Mouse (Mus musculus): ENCODE data around the gene Axl.
A peak's percentile ranks its signal among the peaks of the same experiment; 100 is the strongest.

Gene Axl

DNA sequence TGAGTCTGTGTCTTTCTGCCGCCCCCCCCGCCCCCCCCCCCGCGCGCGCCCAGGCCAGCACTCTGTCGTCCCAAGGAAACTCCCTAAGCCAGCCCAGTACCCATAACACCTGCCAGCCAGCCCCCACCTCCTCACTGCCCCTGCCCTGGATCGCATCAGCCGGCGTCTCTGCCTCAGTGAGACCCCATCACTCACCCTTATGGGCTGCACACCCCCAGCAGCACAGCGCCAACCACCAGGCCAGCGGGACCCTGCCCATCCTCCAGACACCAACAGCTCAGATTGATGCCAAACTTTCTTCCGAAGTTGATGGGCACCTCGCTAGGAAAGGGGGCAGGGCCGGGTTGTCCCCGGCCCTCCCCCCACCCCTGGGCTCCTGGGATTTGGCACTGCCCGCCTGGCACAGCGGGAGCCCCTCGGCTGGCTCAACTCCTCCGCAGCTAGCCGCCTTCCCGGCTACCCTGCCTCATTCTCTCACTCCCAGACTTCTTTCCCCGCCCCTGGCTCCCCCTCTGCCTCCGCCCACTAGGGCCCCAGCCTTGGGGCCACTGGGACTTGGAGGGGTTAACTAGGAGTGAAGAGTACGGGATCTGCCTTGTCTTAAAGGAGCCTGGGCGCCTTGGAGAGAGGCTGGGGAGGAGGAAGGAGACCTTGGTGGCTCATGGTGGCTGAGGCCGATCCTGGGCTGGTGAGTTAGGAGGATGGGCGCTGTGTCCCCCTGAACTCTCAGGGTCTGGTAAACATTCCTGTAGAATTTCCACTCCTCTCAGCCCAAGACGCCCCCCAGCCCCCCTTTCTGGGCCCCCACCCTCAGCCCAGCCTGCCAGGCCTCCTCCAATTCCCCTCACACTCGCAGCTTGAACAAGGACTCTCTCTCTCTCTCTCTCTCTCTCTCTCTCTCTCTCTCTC lies at the start of gene Axl:
Gene Axl, minus strand, starts transcription at position 486 of the 909 bp plus-strand sequence.
- peak; percentile 61 for DNase-seq

DNA sequence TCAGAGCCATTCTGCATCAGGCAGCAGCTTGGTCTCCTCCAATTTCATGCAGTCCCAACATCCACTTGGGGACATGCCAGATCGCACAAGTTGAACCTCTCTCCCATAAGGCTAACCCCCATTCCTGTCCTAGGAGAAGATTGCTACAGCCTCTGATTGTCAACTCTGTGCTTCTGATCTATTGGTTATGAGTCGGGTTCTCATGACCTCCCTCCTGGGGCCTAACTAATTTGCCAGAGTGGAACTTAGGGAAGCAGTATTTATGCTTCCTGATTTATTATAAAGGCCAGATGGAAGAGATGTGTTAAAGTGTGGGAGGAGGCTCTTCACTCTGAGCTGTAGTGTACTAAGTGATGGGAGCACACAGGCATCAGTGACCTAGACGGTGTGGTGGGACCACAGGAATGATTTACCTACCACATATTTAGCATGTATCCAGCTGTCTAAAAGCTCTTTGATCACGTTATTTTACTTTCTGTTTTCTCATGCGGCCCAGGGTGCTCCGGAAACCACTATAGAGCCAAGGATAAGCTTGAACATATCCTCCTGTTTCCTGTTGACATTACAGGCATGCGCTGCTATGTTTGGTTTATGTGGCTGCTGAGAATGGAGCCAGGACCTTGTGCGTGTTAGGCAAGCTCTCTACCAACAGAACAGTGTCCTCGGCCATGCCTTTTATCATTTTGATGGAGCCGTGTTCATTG lies 46.8 kb upstream of the Axl start:
- DNase-seq, result no peak

DNA sequence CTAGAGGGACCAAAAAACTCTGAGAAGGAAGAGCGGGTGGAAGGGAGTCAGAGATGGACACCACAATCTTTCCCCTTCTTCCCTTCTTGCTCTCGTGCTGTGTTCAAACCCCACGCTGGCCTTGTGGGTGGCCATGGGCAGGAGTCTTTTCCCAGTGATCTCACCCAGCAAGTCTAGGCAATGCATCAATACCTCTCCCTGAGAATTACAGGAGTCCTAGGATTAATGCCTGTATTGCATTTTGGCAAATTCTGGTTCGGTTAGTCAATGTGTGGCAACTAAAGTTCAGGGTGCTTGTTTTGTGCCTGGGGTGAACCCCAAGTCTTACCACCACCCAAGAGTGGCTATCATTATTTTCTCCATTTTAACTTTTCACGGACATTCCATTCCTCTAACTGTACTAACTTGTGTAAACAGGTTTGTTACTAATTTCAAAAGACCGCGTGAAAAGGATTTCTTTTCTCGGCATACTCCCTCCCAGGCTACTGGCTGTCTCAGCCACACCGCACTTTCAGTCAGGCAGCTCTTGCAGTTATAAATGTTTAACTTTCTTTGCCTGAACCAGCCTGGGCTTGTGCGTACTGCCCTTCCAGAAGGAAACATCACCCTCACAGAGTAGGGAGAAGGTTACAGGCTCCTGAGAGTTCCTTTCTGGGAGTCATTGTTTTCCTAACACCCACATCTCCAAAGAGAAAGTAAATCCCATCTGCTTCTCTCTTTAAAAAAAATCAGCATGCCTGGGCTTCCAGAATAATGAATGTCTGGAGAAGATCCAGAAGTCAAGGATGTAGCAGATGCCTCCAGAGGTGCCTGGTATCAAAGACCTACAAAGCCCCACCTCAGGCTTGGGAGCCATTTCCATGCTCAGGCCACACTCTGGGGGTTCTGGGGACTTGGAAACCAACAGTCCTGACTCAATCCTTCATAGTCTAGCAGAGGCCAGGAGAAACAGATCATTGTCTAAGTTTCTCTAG lies 43.3 kb upstream of the Axl start:
- no peak for DNase-seq

DNA sequence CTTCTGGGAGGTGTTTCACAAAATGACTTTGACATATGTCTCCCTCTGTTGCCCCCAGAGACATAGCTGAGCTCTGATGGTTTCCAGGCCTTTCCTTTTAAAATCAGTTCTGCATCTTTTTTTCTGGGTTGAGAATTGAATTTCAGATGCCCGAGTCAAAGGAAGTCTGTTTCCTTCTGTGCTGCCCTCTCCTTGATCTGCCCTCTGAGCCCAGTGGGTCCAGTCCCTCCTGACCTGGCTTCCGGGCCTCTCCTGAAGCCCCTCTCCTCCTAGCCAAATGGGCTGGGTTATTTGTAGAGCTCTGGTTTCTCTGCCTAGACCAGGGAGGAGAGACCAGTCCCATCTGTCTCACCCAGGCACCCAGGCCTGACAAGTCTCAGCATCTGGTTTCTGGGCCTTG lies 41.7 kb upstream of the Axl start:
- DNase-seq, result no peak

DNA sequence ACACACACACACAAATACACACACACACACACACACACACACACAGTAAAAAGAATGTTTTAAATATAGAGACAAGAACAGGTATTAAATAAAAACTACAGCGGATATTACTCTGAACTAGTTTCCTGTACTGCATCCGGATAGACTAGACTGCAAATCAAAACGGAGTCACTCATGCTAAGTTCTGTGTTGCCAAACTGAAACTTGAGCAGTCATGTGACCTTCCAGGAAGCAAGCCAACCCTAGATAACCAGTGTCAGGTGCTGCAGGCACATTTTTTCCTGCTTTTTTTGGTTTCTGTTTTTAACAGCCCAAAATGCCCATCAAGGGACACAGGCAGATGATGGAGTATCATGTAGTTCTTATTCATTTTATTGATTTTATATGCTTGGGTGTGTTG lies 38.7 kb upstream of the Axl start:
- no peak for DNase-seq

DNA sequence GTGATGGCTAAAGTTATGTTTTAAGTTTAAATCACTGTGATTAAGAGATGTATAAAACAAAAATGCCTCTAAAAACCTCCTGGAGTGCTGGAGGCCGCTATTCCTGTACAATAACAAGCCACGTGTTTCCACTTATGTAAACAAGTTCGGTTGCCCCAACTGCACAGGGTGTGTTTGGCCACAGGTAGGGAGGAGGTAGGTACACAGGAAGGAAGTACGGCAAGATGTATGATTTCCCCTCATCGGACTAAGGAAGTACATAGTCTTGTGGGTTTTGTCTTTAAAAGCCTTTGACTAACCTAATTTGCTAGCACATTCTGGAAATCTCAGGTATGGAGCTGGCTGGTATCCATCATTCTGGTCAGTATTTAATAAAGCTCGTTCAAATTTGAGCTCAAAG lies 37.5 kb upstream of the Axl start:
- no peak for DNase-seq

DNA sequence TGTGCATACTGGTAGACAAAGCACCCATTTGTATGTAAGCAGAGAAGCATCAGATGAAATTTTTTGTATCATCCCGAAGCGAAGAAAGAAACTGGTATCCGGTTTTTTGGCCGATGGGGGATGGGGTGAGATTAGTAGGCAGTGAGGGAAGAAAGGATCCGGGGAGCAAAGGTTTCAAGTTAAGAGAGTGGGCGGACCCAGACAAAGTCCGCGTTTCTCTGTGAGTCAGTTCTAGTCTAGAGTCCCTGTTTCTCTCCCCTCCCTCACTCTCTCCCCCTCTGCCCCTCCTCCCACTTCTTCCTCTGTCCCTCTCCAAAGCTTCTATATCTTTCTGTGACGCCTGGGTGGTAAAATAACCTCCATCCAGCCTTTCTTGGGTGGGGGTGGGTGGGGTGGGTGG lies 36.5 kb upstream of the Axl start:
- DNase-seq, result no peak

DNA sequence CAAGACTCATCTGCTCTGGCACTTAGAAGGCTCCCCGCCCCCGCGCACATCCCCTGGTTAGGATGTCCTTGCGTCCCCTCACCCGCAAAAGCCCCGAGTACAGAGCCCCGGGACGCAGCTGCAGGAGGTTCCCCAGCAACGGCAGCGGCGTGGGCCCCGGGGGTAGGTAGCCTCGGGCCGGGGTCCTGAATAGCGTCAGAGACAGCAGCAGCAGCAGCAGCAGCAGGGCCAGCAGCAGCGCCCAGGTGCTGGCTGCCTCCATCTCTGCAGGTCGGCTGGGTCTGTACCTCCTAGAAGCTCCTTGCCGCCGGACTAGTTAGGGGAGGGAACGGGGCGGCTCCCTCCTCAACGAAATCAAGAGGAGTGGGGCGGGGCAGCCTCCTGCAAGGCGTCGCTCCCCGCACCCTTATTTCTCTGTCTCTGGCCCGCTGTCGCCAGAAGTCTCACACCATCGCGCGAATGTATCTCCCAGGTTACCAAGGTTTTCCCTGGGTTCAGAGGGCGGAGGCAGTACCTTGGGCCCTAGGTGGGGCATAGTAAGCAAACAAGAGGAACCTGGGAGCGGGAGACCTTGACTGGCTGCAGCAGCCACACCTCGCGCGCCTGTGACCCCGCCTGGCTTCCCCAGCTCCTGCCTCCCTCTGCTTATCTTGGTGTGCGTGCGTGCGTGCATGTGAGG lies 27.9 kb upstream of the Axl start, which contains the start of gene Cyp2s1:
Gene Cyp2s1, minus strand, starts transcription at position 673 of the 679 bp plus-strand sequence.
- no peak for DNase-seq

DNA sequence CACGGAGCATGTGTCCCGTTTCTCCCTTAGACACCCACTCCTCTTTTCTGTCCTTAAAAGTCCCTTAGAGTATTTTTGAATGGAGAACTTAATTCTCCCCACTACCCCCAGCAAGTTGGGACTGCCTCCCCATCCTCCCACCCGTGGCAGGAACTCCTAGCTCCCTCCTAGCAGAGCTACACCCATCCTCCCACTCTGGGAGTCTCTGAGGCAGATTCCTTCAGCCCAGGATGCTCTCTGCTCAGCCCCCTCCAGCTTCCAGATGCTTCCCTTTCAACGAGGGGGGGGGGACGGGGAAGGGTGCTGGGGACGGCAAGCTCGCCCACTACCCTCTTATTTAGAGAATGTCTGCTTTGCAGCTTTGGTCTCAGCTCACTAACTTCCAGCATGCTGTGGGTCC lies 27.1 kb upstream of the Axl start:
- DNase-seq, result no peak

DNA sequence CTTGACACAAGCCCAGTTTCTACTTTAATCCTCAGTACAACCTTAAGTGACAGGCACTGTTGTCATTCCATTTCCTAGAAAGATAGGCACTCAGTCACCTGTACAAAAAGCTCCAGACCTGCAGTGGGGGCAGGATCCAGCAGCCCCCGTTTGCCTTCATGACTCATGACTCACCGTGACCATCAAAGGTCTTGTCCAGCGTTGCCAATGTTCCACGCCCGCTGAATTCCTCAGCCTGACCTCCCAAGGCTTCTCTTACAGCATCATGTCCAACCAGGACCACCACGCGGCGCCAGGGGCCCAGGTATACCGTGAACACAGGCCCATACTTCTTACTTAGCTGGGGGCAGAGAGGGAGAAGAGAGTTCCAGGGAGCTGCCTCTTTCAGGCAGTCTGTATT lies 26.2 kb upstream of the Axl start:
- DNase-seq, result no peak

DNA sequence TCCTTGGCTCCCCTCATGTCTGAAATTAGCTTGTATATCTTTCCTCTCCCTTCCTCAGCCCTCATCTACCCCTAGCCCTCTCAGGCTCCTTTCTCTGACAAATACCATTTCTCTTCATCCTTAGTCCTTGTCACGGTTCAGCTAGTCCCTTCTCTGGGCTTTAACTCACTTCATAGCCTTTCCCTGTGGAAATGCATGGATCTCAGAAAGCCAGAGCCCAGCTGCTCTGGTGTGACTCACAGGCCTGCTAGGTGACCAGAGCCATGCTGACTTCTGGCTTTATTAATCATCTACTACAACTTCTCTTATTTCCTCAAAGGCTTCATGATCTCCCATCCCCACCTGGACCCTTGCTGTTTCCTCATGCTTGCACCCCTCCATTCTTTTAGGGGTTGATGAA lies 23.7 kb upstream of the Axl start:
- no peak for DNase-seq

DNA sequence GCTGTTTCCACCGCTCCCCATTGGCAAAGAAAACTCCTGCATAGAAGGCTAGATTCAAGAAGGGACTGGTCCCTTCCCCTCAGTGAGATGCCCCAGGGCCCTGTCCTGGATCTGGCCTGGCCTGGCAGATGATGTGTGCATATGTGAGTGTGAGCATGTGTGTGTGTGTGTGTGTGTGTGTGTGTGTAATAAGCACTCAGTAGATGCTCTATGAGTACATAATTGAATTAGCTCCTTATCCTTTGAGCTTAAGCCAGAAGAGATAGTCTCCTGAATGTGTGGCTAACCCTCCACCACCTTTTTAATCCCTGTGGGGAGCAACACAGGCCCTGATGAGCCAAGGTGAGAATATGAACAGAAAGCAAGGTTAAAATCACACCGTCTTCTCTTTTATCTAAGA lies 23.2 kb upstream of the Axl start:
- no peak for DNase-seq

DNA sequence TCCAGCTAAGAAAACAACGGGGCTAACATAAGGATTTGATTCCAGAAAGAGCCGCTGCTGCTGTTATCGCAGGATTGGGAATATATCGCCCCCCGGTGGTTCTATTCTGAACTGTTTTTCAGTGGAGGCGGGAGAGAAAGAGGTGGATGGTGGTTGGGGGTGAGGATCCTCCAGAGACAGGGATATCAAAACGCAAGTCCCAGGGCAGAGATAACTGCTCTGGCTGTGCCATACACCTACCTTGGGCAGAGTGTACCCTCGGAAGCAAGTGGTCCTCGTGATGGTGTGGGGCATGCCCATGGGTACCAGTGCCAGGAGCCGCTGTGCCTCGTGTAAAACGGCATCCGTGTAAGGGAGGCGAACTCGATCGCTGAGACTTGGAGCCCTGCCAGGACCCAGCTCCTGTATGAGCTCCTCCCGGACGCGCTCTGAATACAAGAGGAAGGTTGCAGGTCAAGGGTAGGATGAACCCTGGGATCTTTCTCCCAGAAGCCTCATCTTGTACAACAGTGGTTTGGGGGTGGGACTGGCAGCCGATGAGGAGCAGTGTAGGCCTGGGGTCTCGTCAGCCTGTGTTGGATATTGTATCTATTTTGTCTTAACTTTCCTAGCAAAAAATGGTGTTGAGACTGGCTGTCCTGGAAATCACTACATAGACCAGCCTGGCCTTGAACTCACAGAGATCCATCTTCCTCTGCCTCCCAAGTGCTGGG lies 17.3 kb upstream of the Axl start:
- peak; percentile 70 for DNase-seq

DNA sequence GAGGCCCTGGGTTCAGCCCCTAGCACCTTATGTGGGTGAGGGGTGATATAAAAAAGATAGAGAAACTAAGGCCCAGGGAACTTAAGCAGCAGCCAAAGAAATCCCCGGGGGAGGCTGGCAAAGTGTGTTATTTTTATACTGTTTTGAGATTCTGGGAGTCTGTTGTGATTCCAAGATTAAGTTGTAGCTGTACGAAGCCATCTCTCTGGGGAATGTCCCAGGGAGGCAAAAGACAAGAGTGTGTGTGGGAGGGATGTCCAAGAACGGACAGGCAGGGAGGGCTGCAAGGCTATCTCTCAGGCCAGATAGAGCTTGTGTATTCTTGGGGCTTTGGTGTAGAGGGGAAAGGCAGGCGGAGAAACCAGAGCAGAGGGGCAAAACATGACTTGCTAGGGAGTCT lies 16.3 kb upstream of the Axl start:
- DNase-seq, result no peak

DNA sequence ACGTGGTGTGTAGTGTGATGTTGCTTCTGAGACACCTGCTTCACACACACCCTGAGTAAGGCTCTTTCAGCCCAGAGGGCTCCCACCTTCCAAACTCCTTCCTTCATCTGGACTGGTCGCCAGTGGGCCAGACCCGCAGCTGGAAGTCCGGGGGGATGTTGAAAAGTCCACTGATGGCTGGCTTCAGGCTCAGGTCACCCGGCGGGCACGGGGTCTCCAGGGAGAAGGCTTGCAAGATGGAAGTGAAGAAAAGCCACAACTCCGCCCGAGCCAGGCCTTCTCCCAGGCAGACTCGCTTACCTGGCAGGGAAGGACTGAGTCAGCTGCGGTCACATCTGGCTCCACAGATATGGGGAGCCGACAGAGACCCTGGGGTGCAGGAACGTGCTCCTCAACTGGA lies 15.0 kb upstream of the Axl start:
- no peak for DNase-seq

DNA sequence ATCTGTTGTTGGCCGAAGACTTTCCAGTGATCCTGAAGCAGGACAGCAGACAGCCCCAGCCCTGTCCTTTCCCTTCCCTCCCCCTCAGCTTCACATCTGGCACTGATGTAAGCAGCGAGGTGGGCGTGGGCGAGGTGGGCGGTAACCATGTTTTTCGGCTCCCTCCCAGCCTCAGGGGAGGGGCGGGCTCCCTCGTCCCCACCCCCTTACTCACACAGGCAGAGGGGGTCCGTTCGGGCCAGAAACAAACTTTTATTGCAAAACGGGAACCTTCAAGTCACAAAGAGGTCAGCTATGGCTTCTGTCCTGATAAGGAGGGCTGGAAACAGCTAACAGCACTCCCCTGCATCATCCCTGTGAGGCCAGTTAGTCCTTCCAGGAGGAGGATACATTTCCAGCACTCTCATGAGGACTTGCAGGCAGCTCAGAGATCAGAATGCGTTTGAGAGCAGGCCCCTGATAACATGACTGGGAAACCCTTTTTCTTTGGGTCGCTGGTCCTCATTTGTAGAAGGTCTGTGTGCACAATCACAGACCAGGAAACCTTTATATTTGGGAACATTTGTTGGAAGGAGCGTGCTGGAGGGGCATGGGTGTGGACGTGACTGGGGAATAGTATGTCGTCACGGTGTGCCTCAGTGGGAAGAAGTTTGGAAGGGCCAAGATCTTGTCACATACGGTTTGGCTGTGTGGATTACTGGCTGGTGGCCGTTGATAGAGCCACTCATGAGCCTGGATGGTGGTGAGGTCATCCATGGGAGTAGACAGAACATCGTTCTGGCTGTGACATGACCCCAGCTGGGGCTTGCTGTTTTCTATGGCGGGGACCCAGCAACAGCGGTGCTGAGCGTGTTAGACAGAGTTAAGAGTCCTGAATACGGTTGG lies 14.0 kb upstream of the Axl start:
- DNase-seq, result no peak

DNA sequence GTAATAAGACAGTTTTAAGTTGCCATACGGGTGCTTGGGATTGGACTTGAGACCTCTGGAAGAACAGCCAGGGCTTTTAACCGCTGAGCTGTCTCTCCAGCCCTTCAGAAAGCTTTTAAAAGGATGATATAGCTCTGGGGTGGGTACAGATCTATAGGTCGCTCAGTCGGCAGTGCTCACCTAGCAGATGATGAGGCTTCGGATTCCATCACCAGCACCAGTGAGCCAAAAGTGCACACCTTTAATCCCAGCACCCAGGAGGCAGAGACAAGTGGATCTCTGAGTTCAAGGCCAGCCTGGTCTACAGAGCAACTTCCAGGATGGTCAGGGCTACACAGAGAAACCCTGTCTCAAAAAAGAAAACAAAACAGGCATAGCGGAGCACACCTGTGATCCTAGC lies 12.5 kb upstream of the Axl start:
- DNase-seq, result no peak

DNA sequence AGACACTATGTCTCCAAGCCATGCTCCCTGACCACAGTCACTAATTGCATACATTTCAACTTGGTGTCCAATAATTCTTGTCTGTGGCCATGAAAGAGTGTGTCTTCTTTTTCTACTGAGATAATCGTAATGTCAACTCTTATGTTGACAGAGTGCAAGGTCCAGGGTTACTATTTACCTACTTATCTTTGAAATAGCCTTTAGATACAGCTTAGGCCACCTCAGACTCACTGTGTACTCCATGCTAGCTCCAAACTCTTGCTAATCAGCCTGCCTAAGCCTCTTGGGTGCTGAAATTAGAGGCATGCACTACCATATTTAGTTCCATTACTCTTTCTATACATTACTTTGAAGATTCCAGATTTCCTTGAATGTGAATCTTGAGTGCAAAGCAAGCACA lies 10.9 kb upstream of the Axl start:
- no peak for DNase-seq

DNA sequence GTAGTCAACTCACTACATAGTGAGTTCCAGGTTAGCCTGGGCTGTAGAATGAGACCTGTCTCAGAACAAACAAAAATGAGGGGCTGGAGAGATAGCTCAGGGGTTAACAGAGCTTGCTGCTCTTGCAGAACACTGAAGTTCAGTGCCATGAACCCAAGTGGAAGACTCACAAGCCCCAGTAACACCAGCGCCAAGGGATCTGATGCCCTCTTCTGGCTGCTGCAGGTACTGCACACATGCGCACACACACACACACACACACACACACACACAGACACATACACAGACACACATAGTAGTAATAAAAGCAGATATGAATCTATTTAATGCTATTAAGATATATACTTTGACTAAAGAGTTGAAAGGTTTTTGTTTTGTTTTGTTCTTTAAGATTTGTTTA lies 10.0 kb upstream of the Axl start:
- no peak for DNase-seq

DNA sequence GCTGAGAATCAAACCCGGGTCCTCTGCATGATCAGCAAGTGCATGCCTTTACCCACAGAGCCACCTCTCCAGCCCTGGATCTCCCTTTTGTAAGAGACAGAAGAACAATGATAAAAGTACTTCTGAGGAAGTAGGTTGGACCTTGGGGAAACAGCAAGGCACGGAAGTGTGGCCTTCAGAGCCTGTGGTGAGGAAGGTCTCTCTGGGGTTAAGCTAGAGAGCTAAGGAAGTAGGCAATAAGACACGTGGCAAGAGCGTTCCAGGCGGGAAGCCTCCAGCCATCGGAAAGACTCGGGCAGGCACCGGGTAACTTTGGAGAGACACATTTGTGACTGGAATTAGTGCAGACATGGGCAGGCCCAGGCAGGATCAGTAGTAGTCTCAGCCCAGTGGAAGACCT lies 6.3 kb upstream of the Axl start:
- no peak for DNase-seq

DNA sequence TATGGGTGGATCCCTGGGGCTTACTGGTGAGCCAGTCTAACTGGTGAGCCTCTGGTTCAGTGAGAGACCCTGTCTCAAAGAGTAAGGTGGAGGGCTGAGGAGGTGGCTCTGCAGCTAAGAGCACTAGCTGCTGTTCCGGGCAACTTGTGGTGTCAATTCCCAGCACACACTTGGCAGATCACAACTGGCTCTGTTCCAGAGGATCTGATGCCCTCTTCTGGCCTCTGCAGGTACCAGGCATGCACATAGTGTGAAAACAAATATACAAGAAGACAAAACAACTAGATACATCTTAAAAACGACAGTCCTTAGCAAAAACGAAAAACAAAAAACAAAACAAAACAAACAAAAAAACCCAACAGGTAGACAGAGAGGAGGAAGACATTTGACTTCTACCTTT lies 5.2 kb upstream of the Axl start:
- DNase-seq, result no peak
